Comparison of ENCODE assay signal across 25 mouse cellular contexts in genomic region chr1:77227800-77228199, GRCm38 (mm10).
DNase-seq lines count a peak whose midpoint lies in the region; ATAC-seq and TF ChIP-seq lines count a peak whose summit lies in the region.
"Had no signal": no experiment of that assay in that cellular context is flagged by ENCODE, and none has a peak within 500 bp of the region (broad histone marks: within the 10 kb centered on the region; RNA-seq: fewer than 3 reads in every experiment).

No protein-coding gene starts in this region.

- no peak for TF ChIP-seq POLR2A in CH12.LX (IDR thresholded peaks at IDR 0.05; ENCODE audit: low read depth, low read length)

- ATAC-seq in common myeloid progenitor, adult 5-6 weeks (replicated peaks; ENCODE audit: low read depth, poor library complexity, severe bottlenecking), result peak; percentile 76
- no peak for ATAC-seq in embryonic facial prominence, embryonic 14.5 days (ENCODE audit: low read depth)
- peak; percentile 67 for ATAC-seq in megakaryocyte, adult 5-6 weeks (ENCODE audit: poor library complexity, severe bottlenecking)
- no peak for ATAC-seq in forebrain, embryonic 14.5 days
- no peak for ATAC-seq in lung, postnatal 0 days
- ATAC-seq: activated CD4-positive, CD25-positive, alpha-beta regulatory T cell, adult 4 months; CD4-positive, CD25-positive, alpha-beta regulatory T cell, adult 4 months; forebrain, embryonic 16.5 days; intestine, postnatal 0 days had no signal

- in situ Hi-C loops in CH12.LX (cut with MboI; ENCODE audit: low pct_ligation_motif_present, low pct_unique_long_range_greater_than_20kb, low sequenced_read_pairs), result no loop called here

- peaks cover 0 to 16% of the 10 kb centered on the region in 2 experiments; a peak in 2 of 4 replicates for H3K4me1 ChIP-seq in CH12.LX (ENCODE audit: control insufficient read depth in 1 of 2, insufficient read depth in 2 of 2)
- H3K4me1 ChIP-seq in embryonic facial prominence, embryonic 14.5 days (ENCODE audit: control insufficient read depth, insufficient read depth, low read length), result peaks cover 16% of the 10 kb centered on the region
- peaks cover 4% of the 10 kb centered on the region; the same call in 1 of the 2 replicates for H3K4me1 ChIP-seq in forebrain, embryonic 14.5 days (ENCODE audit: control insufficient read depth, insufficient read depth, low read length)
- no peaks in the 10 kb centered on the region for H3K4me1 ChIP-seq in lung, postnatal 0 days (ENCODE audit: insufficient read depth, low read depth, low read length)

- 0 out of 2 replicates have a peak overlapping the region, but pooled peaks have one; percentile 10 for H3K4me2 ChIP-seq in CH12.LX (ENCODE audit: insufficient read depth, low read depth, poor library complexity, severe bottlenecking)
- H3K4me2 ChIP-seq in embryonic facial prominence, embryonic 14.5 days (ENCODE audit: low read depth, low read length), result peak overlapping the region; percentile 43
- no peak overlapping the region for H3K4me2 ChIP-seq in forebrain, embryonic 14.5 days (ENCODE audit: low read length)
- no peak overlapping the region for H3K4me2 ChIP-seq in lung, postnatal 0 days (replicated peaks; ENCODE audit: low read depth, low read length)

- dilution Hi-C loops in CH12.LX (cut with MboI; ENCODE audit: extremely low pct_ligation_motif_present, extremely low pct_unique_long_range_greater_than_20kb, low sequenced_read_pairs), result no loop called here

- no peaks in the 10 kb centered on the region for H3K36me3 ChIP-seq in CH12.LX (replicated peaks in 1 of 2; ENCODE audit: control insufficient read depth in 1 of 2, insufficient read depth in 1 of 2, low read length in 1 of 2)
- H3K36me3 ChIP-seq in embryonic facial prominence, embryonic 14.5 days (ENCODE audit: control insufficient read depth, insufficient read depth, low read length), result no peaks in the 10 kb centered on the region
- H3K36me3 ChIP-seq in forebrain, embryonic 14.5 days (ENCODE audit: control insufficient read depth, insufficient read depth, low read length), result no peaks in the 10 kb centered on the region
- no peaks in the 10 kb centered on the region for H3K36me3 ChIP-seq in lung, postnatal 0 days (ENCODE audit: insufficient read depth, low read length)
- H3K36me3 ChIP-seq: forebrain, embryonic 12.5 days; heart, embryonic 13.5 days; hindbrain, embryonic 12.5 days; hindbrain, embryonic 15.5 days had no signal

- peaks cover 2% of the 10 kb centered on the region for H3K9me3 ChIP-seq in CH12.LX (replicated peaks; ENCODE audit: low read length)
- no peaks in the 10 kb centered on the region for H3K9me3 ChIP-seq in embryonic facial prominence, embryonic 14.5 days (ENCODE audit: control insufficient read depth, low read length)
- H3K9me3 ChIP-seq in forebrain, embryonic 14.5 days (replicated peaks; ENCODE audit: control insufficient read depth, low read length), result no peaks in the 10 kb centered on the region
- no peaks in the 10 kb centered on the region for H3K9me3 ChIP-seq in lung, postnatal 0 days (ENCODE audit: low read length)
- H3K9me3 ChIP-seq: forebrain, embryonic 12.5 days; hindbrain, embryonic 12.5 days; hindbrain, embryonic 15.5 days had no signal

- WGBS in embryonic facial prominence, embryonic 14.5 days, result 20% methylated on average over 6 of the region's 6 CpGs
- WGBS in forebrain, embryonic 14.5 days, result 57% methylated on average over 6 of the region's 6 CpGs
- 50% methylated on average over 6 of the region's 6 CpGs for WGBS in lung, postnatal 0 days

- TF ChIP-seq CTCF in CH12.LX (conservative IDR thresholded peaks at IDR 0.05 in 1 of 2, IDR thresholded peaks at IDR 0.05 in 1 of 2; ENCODE audit: low read depth in 2 of 2, low read length in 2 of 2), result no peak
- no peak for TF ChIP-seq CTCF in lung, postnatal 0 days (IDR thresholded peaks at IDR 0.05)

- H3K27me3 ChIP-seq in CH12.LX (replicated peaks), result no peaks in the 10 kb centered on the region
- no peaks in the 10 kb centered on the region for H3K27me3 ChIP-seq in embryonic facial prominence, embryonic 14.5 days (replicated peaks; ENCODE audit: control insufficient read depth, insufficient read depth, low read length)
- H3K27me3 ChIP-seq in forebrain, embryonic 14.5 days (replicated peaks; ENCODE audit: control insufficient read depth, insufficient read depth, low read length), result no peaks in the 10 kb centered on the region
- no peaks in the 10 kb centered on the region for H3K27me3 ChIP-seq in lung, postnatal 0 days (replicated peaks; ENCODE audit: insufficient read depth, low read length)
- H3K27me3 ChIP-seq: heart, embryonic 13.5 days; hindbrain, embryonic 12.5 days; hindbrain, embryonic 15.5 days had no signal

- H3K9ac ChIP-seq in CH12.LX (ENCODE audit: insufficient read depth, low read depth), result no peak overlapping the region
- H3K9ac ChIP-seq in embryonic facial prominence, embryonic 14.5 days (ENCODE audit: low read depth, low read length), result no peak overlapping the region
- H3K9ac ChIP-seq in forebrain, embryonic 14.5 days (ENCODE audit: low read length), result no peak overlapping the region
- H3K9ac ChIP-seq in lung, postnatal 0 days (replicated peaks; ENCODE audit: low read depth), result no peak overlapping the region
- H3K9ac ChIP-seq: forebrain, embryonic 12.5 days; heart, embryonic 13.5 days; hindbrain, embryonic 12.5 days; hindbrain, embryonic 15.5 days had no signal

- DNase-seq in CH12.LX (ENCODE audit: extremely low read depth), result peak; percentile 35
- DNase-seq in embryonic facial prominence, embryonic 14.5 days (ENCODE audit: low spot score), result peak; percentile 72
- no peak for DNase-seq in heart, adult 8-10 months (ENCODE audit: low spot score)
- no peak for DNase-seq in forebrain, embryonic 14.5 days (ENCODE audit: low spot score)
- DNase-seq in lung, postnatal 0 days (ENCODE audit: low spot score), result no peak
- DNase-seq: adrenal gland, postnatal 36 days; cerebellum, adult 11 months; cerebellum, adult 2 months; cerebellum, adult 9-11 months; cerebellum, postnatal 25 days; gastrocnemius, postnatal 10 days; gastrocnemius, postnatal 36 days; heart, adult 11 months; heart, postnatal 14 days had no signal

- TF ChIP-seq EP300 in CH12.LX (IDR thresholded peaks at IDR 0.05; ENCODE audit: low read length), result peak; percentile 38; the same call in 1 of the 2 replicates
- TF ChIP-seq EP300 in lung, postnatal 0 days (IDR thresholded peaks at IDR 0.05), result no peak

- no peak overlapping the region for H3K27ac ChIP-seq in CH12.LX (ENCODE audit: insufficient read depth, low read depth)
- H3K27ac ChIP-seq in embryonic facial prominence, embryonic 14.5 days (replicated peaks; ENCODE audit: low read depth, low read length), result no peak overlapping the region
- no peak overlapping the region for H3K27ac ChIP-seq in forebrain, embryonic 14.5 days (ENCODE audit: low read depth, low read length)
- no peak overlapping the region for H3K27ac ChIP-seq in lung, postnatal 0 days (ENCODE audit: low read length)
- H3K27ac ChIP-seq: forebrain, embryonic 12.5 days; hindbrain, embryonic 12.5 days; hindbrain, embryonic 15.5 days had no signal

- no peak overlapping the region for H3K4me3 ChIP-seq in CH12.LX (replicated peaks in 1 of 3; ENCODE audit: low read depth in 2 of 3, low read length in 2 of 3, poor library complexity in 1 of 3)
- no peak overlapping the region for H3K4me3 ChIP-seq in embryonic facial prominence, embryonic 14.5 days (ENCODE audit: low read depth, low read length)
- no peak overlapping the region for H3K4me3 ChIP-seq in forebrain, embryonic 14.5 days (ENCODE audit: low read depth, low read length)
- no peak overlapping the region for H3K4me3 ChIP-seq in lung, postnatal 0 days (ENCODE audit: low read depth, low read length)
- H3K4me3 ChIP-seq: erythroblast, embryonic 14.5 days; forebrain, embryonic 12.5 days; hindbrain, embryonic 12.5 days; hindbrain, embryonic 15.5 days had no signal

- no peaks in the 10 kb centered on the region for H3K79me2 ChIP-seq in CH12.LX (replicated peaks; ENCODE audit: control insufficient read depth, extremely low read depth, insufficient read depth, poor library complexity, severe bottlenecking)

- TF ChIP-seq RAD21 in CH12.LX (IDR thresholded peaks at IDR 0.05; ENCODE audit: low read depth, low read length), result no peak

TF ChIP-seq in CH12.LX, 34 proteins besides CTCF, POLR2A, EP300 and RAD21:
- TF ChIP-seq KAT2A (IDR thresholded peaks at IDR 0.05; ENCODE audit: insufficient replicate concordance, low read length) (no peak), IRF4 (IDR thresholded peaks at IDR 0.05; ENCODE audit: low read depth, low read length) (peak; percentile 27; the same call in 1 of the 2 replicates)

Comparison
In these comparisons a context has a peak if more than half of its experiments do, and no peak if none do; other contexts are left out.
1. DNase-seq: peak in CH12.LX (single experiment) and embryonic facial prominence, embryonic 14.5 days (single experiment); none in heart, adult 8-10 months (single experiment), forebrain, embryonic 14.5 days (single experiment) and lung, postnatal 0 days (single experiment).
2. H3K4me2 ChIP-seq: peak in CH12.LX (single experiment) and embryonic facial prominence, embryonic 14.5 days (single experiment); none in forebrain, embryonic 14.5 days (single experiment) and lung, postnatal 0 days (single experiment).
3. ATAC-seq: peak in common myeloid progenitor, adult 5-6 weeks (single experiment) and megakaryocyte, adult 5-6 weeks (single experiment); none in embryonic facial prominence, embryonic 14.5 days (single experiment), forebrain, embryonic 14.5 days (single experiment) and lung, postnatal 0 days (single experiment).